Mouse (Mus musculus) ES-E14 (cell line): ENCODE results near the gene Nrap. TPM values are rescaled to one million over a fixed set of nuclear protein-coding genes. Genes with fewer than 3 reads are reported as not detected.
A peak's percentile ranks its signal among the peaks of the same experiment; 100 is the strongest.
"Not testable (repeated sequence)": the region's sequence is repeated elsewhere in the genome, so short reads cannot be mapped to it uniquely, and the experiment has no call there.

ENCODE experiments used
- DNase-seq: peaks from one replicate; pipeline ENCODE4 v3.0.0-alpha.2; 2013; ENCODE audit warnings: low read depth, low spot score
- H3K27ac ChIP-seq: 2 replicates; pipeline ENCODE4 v1.5.1; 2012; ENCODE audit warnings: low read depth, mild to moderate bottlenecking, low read length, moderate library complexity, mixed read lengths; ENCODE audit not compliant: poor library complexity, insufficient read depth, severe bottlenecking
- H3K36me3 ChIP-seq: 2 replicates; pipeline ENCODE4 v1.6.1; 2012; ENCODE audit warnings: mild to moderate bottlenecking, low read length, moderate library complexity, mixed read lengths; ENCODE audit not compliant: control insufficient read depth, poor library complexity, insufficient read depth, severe bottlenecking
- H3K4me1 ChIP-seq, 2 experiments: fragments of 150-350 bp in 1 of 2; sonication (generic) in 1 of 2; 2 replicates each; pipeline ENCODE4 v1.6.1; 2012; ENCODE audit warnings: low read length in 2 of 2, mild to moderate bottlenecking in 1 of 2, mixed read lengths in 1 of 2; ENCODE audit not compliant: control insufficient read depth in 2 of 2, insufficient read depth in 2 of 2, poor library complexity in 1 of 2
- H3K4me3 ChIP-seq, 2 experiments: fragments of 150-350 bp in 1 of 2; sonication (generic) in 1 of 2; 2 replicates each; pipeline ENCODE4 v1.5.1; 2012; ENCODE audit warnings: low read length in 2 of 2, low read depth in 1 of 2, mild to moderate bottlenecking in 1 of 2, mixed read lengths in 1 of 2; ENCODE audit not compliant: insufficient read depth in 1 of 2, poor library complexity in 1 of 2, severe bottlenecking in 1 of 2
- H3K9ac ChIP-seq: 2 replicates; pipeline ENCODE4 v1.6.1; 2012; ENCODE audit warnings: low read depth, mild to moderate bottlenecking, low read length, mixed read lengths; ENCODE audit not compliant: poor library complexity, insufficient read depth, severe bottlenecking
- H3K9me3 ChIP-seq: fragments of 150-350 bp; sonication (generic); 2 replicates; pipeline ENCODE4 v1.6.1; 2012; ENCODE audit warnings: low read depth, mild to moderate bottlenecking, low read length; ENCODE audit not compliant: control insufficient read depth, insufficient read depth
- CHD2 ChIP-seq: IDR thresholded peaks from 2 replicates; pipeline ENCODE4 v1.6.1; 2014; ENCODE audit warnings: mild to moderate bottlenecking, low read depth, low read length, inconsistent platforms
- HCFC1 ChIP-seq: IDR thresholded peaks from 2 replicates; pipeline ENCODE4 v1.6.1; 2012; ENCODE audit warnings: low read length, inconsistent platforms, borderline replicate concordance; ENCODE audit not compliant: insufficient read depth
- MAFK ChIP-seq: IDR thresholded peaks from 2 replicates; pipeline ENCODE4 v1.6.1; 2014; ENCODE audit warnings: mild to moderate bottlenecking, low read depth, low read length, inconsistent platforms; ENCODE audit not compliant: insufficient read depth
- ZC3H11A ChIP-seq: IDR thresholded peaks from 2 replicates; pipeline ENCODE4 v1.6.1; 2012; ENCODE audit warnings: low read depth, mild to moderate bottlenecking, inconsistent platforms, low read length, borderline replicate concordance
- ZNF384 ChIP-seq: IDR thresholded peaks from 2 replicates; pipeline ENCODE4 v1.6.1; 2012; ENCODE audit warnings: low read depth, low read length, inconsistent platforms
- in situ Hi-C, 2 experiments: fragments of 600-800 bp; cut with MboI; formaldehyde crosslinking; loops; one replicate each; pipeline ENCODE4 v1.15.1; 2025; ENCODE audit warnings: low sequenced_read_pairs in 2 of 2, inconsistent platforms in 1 of 2; ENCODE audit not compliant: unreplicated experiment in 2 of 2
- total RNA-seq: library from RNA; depleted of rRNA; stranded (reverse); fragments of 300-350 nt; gene quantifications from 2 replicates; pipeline ENCODE4 v1.2.3, GENCODE M21; 2012

Nrap gene
- total RNA-seq, 1 experiment = 0.09 TPM

GRCm38 (mm10) chr19:56418404-56418803 is 28.6 kb upstream of the Nrap start:
- DNase-seq = no peak
- Histone ChIP-seq H3K27ac (no peak overlapping the region), H3K36me3 (no peaks in the 10 kb centered on the region), H3K9me3 (no peaks in the 10 kb centered on the region), H3K9ac (no peak overlapping the region), H3K4me3 (no peak overlapping the region), H3K4me1 (peaks cover 0 to 6% of the 10 kb centered on the region in 2 experiments; a peak in 1 of 4 replicates)
- in situ Hi-C loops = no loop called here
- TF ChIP-seq HCFC1 = no peak

GRCm38 (mm10) chr19:56409884-56410283 is 20.0 kb upstream of the Nrap start:
- H3K27ac ChIP-seq, H3K9me3 ChIP-seq, H3K9ac ChIP-seq, H3K36me3 ChIP-seq, DNase-seq, in situ Hi-C loops, H3K4me1 ChIP-seq: not testable (repeated sequence)
- H3K4me3 ChIP-seq = peak overlapping the region in 1 of 2 experiments; percentile 32; a peak in 1 of 4 replicates

DNA sequence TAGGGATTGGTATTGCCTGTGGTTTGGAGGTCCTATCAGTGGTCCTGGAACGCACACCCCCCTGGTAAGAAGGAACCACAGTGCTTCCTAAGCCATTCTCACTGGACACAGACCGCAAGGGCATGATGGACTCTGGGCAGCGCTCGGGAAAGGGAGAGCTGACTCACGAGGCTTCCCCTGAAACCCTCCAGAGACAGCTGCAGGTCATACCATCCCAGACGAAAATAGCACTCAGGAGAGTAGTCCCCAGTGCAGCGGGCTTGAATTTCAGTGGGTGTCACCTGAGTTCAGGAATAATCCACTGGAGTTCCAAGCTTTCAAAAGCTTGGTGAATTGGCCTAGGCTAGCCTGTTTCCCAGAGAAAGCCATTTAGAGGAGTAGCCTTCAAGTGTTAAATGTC is 16.7 kb upstream of the Nrap start:
- TF ChIP-seq ZNF384 = no peak
- TF ChIP-seq MAFK = no peak
- no peak for TF ChIP-seq HCFC1
- TF ChIP-seq ZC3H11A = no peak
- no peak for TF ChIP-seq CHD2
- H3K9ac ChIP-seq = no peak overlapping the region
- in situ Hi-C loops = no loop called here

GRCm38 (mm10) chr19:56405824-56406223 is 16.0 kb upstream of the Nrap start:
- in situ Hi-C loops = no loop called here
- Histone ChIP-seq H3K36me3 (no peaks in the 10 kb centered on the region), H3K4me3 (no peak overlapping the region), H3K9me3 (no peaks in the 10 kb centered on the region), H3K27ac (no peak overlapping the region), H3K9ac (no peak overlapping the region), H3K4me1 (no peaks in the 10 kb centered on the region; a peak in 1 of 4 replicates)
- no peak for DNase-seq
- TF ChIP-seq MAFK (no peak), HCFC1 (no peak), ZNF384 (no peak), CHD2 (no peak), ZC3H11A (no peak)

More for the DNA sequence above, 16.7 kb upstream of the Nrap start:
- Histone ChIP-seq H3K9me3 (no peaks in the 10 kb centered on the region), H3K36me3 (no peaks in the 10 kb centered on the region), H3K4me1 (no peaks in the 10 kb centered on the region; a peak in 1 of 4 replicates), H3K4me3 (0 out of 4 replicates have a peak overlapping the region, but pooled peaks of 1 of the 2 experiments have one; percentile 54), H3K27ac (no peak overlapping the region)
- no peak for DNase-seq

- H3K36me3 ChIP-seq = no peaks in the 10 kb centered on the region
- H3K4me1 ChIP-seq = peaks cover 0 to 2% of the 10 kb centered on the region in 2 experiments; a peak in 1 of 4 replicates
- in situ Hi-C loops = no loop called here
- no peaks in the 10 kb centered on the region for H3K9me3 ChIP-seq
- no peak overlapping the region for H3K9ac ChIP-seq
- H3K4me3 ChIP-seq = no peak overlapping the region
- no peak overlapping the region for H3K27ac ChIP-seq
- TF ChIP-seq ZNF384 = no peak
- TF ChIP-seq CHD2 = no peak
- no peak for TF ChIP-seq ZC3H11A
- no peak for TF ChIP-seq HCFC1
- no peak for TF ChIP-seq MAFK
- DNase-seq = no peak
These were observed 12.0 kb upstream of the Nrap start for GRCm38 (mm10) chr19:56401864-56402263.
